ENCODE assay signal across 9 mouse cellular contexts in the genomic region with DNA sequence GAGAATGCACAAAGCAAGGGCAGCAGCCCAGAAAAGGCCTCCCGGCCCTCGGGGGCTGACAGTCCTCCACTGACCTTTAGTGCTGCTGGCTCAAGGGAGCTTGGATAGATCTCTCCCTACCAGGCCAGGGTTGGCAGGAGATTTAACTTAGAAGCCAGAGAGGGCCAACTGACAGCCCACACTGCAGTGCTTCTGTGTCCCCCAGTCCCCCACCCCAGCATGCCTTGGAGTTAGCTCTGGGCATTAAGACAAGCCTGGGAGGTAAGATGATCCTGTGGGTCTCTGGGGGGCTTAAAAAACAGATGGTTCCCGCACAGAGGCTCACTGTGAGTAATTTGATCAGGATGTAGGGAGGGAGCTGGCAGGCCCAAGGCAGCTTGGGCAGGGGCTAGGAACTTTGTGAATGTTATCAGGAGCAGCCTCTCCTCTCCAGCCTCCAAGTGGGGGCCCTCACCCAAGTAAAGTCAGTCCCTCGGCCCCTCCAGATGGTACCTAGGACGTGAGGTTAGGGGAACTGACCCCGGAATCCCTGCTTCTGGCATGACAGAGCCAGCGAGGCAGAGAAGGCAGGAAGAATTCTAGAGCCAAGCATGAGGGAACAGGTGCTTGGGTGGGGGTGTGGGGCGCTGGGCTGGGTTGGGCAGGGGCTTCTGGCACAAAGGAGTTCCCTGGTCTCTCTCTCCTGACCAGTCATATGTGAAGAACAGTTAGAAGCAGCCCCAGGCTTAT. TPM values are rescaled to one million over a fixed set of nuclear protein-coding genes. Genes with fewer than 3 reads are reported as not detected.
A peak's percentile ranks its signal among the peaks of the same experiment; 100 is the strongest.
DNase-seq lines count a peak whose midpoint lies in the region; ATAC-seq lines count a peak whose summit lies in the region.
"Had no signal": no experiment of that assay in that cellular context is flagged by ENCODE, and none has a peak within 500 bp of the region (broad histone marks: within the 10 kb centered on the region; RNA-seq: fewer than 3 reads in every experiment).

No protein-coding gene starts in this region.

- WGBS in forebrain, embryonic 11.5 days: 24% methylated on average over 8 of the region's 8 CpGs
- WGBS in forebrain, embryonic 16.5 days: 16% methylated on average over 8 of the region's 8 CpGs
- 4% methylated on average over 8 of the region's 8 CpGs for whole genome bisulfite sequencing in embryonic facial prominence, embryonic 12.5 days
- 21% methylated on average over 8 of the region's 8 CpGs for WGBS in neural tube, embryonic 11.5 days

- no peaks in the 10 kb centered on the region for H3K9me3 ChIP-seq in forebrain, embryonic 11.5 days (ENCODE audit: control insufficient read depth, low read length)
- H3K9me3 ChIP-seq in forebrain, embryonic 16.5 days (ENCODE audit: control insufficient read depth, low read length): no peaks in the 10 kb centered on the region
- no peaks in the 10 kb centered on the region for H3K9me3 ChIP-seq in embryonic facial prominence, embryonic 12.5 days
- no peaks in the 10 kb centered on the region for H3K9me3 ChIP-seq in neural tube, embryonic 11.5 days (ENCODE audit: control insufficient read depth, low read length)

- no peak overlapping the region for H3K4me3 ChIP-seq in forebrain, embryonic 11.5 days (ENCODE audit: low read depth, low read length)
- H3K4me3 ChIP-seq in forebrain, embryonic 16.5 days (replicated peaks; ENCODE audit: low read length): no peak overlapping the region
- no peak overlapping the region for H3K4me3 ChIP-seq in embryonic facial prominence, embryonic 12.5 days
- no peak overlapping the region for H3K4me3 ChIP-seq in neural tube, embryonic 11.5 days (ENCODE audit: low read depth, low read length)

- H3K4me2 ChIP-seq in forebrain, embryonic 11.5 days (ENCODE audit: low read depth, low read length, severe bottlenecking): no peak overlapping the region
- no peak overlapping the region for H3K4me2 ChIP-seq in forebrain, embryonic 16.5 days (ENCODE audit: low read length)
- peak overlapping the region; percentile 7; the same call in 1 of the 2 replicates for H3K4me2 ChIP-seq in embryonic facial prominence, embryonic 12.5 days (replicated peaks)
- H3K4me2 ChIP-seq in neural tube, embryonic 11.5 days (ENCODE audit: low read depth): no peak overlapping the region

- H3K27ac ChIP-seq in forebrain, embryonic 11.5 days (ENCODE audit: low read depth, low read length): no peak overlapping the region
- H3K27ac ChIP-seq in forebrain, embryonic 16.5 days (ENCODE audit: low read length): no peak overlapping the region
- H3K27ac ChIP-seq in embryonic facial prominence, embryonic 12.5 days: peak overlapping the region; percentile 85
- peak overlapping the region; percentile 42; the same call in 1 of the 2 replicates for H3K27ac ChIP-seq in neural tube, embryonic 11.5 days (ENCODE audit: low read depth, low read length)
- H3K27ac ChIP-seq: liver, embryonic 14.5 days had no signal

- no peaks in the 10 kb centered on the region for H3K36me3 ChIP-seq in forebrain, embryonic 11.5 days (ENCODE audit: control insufficient read depth, insufficient read depth, low read length)
- H3K36me3 ChIP-seq in forebrain, embryonic 16.5 days (ENCODE audit: control insufficient read depth, insufficient read depth): no peaks in the 10 kb centered on the region
- no peaks in the 10 kb centered on the region for H3K36me3 ChIP-seq in embryonic facial prominence, embryonic 12.5 days
- no peaks in the 10 kb centered on the region for H3K36me3 ChIP-seq in neural tube, embryonic 11.5 days (ENCODE audit: control insufficient read depth, insufficient read depth, low read length)

- H3K9ac ChIP-seq in forebrain, embryonic 11.5 days (ENCODE audit: low read length): no peak overlapping the region
- no peak overlapping the region for H3K9ac ChIP-seq in forebrain, embryonic 16.5 days (replicated peaks; ENCODE audit: low read depth, low read length)
- no peak overlapping the region for H3K9ac ChIP-seq in embryonic facial prominence, embryonic 12.5 days
- no peak overlapping the region; the same call in 1 of the 2 replicates for H3K9ac ChIP-seq in neural tube, embryonic 11.5 days (ENCODE audit: low read length)
- H3K9ac ChIP-seq: liver, embryonic 14.5 days had no signal

- 0 out of 2 replicates have a peak, but pooled peaks cover 6% of the 10 kb centered on the region for H3K4me1 ChIP-seq in forebrain, embryonic 11.5 days (replicated peaks; ENCODE audit: control insufficient read depth, insufficient read depth, low read length)
- peaks cover 12% of the 10 kb centered on the region for H3K4me1 ChIP-seq in forebrain, embryonic 16.5 days (replicated peaks; ENCODE audit: control insufficient read depth, insufficient read depth, low read length)
- peaks cover 39% of the 10 kb centered on the region for H3K4me1 ChIP-seq in embryonic facial prominence, embryonic 12.5 days
- peaks cover 9% of the 10 kb centered on the region for H3K4me1 ChIP-seq in neural tube, embryonic 11.5 days (ENCODE audit: control insufficient read depth, insufficient read depth, low read length)

- no peaks in the 10 kb centered on the region; the same call in 1 of the 2 replicates for H3K27me3 ChIP-seq in forebrain, embryonic 11.5 days (ENCODE audit: control insufficient read depth, insufficient read depth, low read length)
- H3K27me3 ChIP-seq in forebrain, embryonic 16.5 days (replicated peaks; ENCODE audit: control insufficient read depth, insufficient read depth, low read length): no peaks in the 10 kb centered on the region
- H3K27me3 ChIP-seq in embryonic facial prominence, embryonic 12.5 days: no peaks in the 10 kb centered on the region
- no peaks in the 10 kb centered on the region for H3K27me3 ChIP-seq in neural tube, embryonic 11.5 days (ENCODE audit: control insufficient read depth, insufficient read depth, low read length)

- peak; percentile 15; the same call in 1 of the 2 replicates for ATAC-seq in forebrain, embryonic 11.5 days (replicated peaks; ENCODE audit: low FRiP score)
- ATAC-seq in forebrain, embryonic 16.5 days: no peak
- peak; percentile 79 for ATAC-seq in embryonic facial prominence, embryonic 12.5 days (ENCODE audit: insufficient number of reproducible peaks, insufficient read depth, low FRiP score, low TSS enrichment)
- 0 out of 2 replicates have a peak, but pooled peaks have one; percentile 5 for ATAC-seq in neural tube, embryonic 11.5 days (ENCODE audit: insufficient read depth, low FRiP score, low TSS enrichment)
- no peak for ATAC-seq in monocyte, adult 5-6 weeks (replicated peaks; ENCODE audit: insufficient number of reproducible peaks, low FRiP score, low TSS enrichment, poor library complexity, severe bottlenecking)
- ATAC-seq in megakaryocyte progenitor cell, adult 5-6 weeks (replicated peaks; ENCODE audit: poor library complexity): no peak

- no peak for DNase-seq in forebrain, embryonic 11.5 days (ENCODE audit: low spot score)
- peak; percentile 51 for DNase-seq in heart, postnatal 4 days
- peak; percentile 43 for DNase-seq in neural tube, embryonic 11.5 days (ENCODE audit: low spot score)
- DNase-seq in spleen, adult 18-20 months: no peak

RNA-seq across cellular contexts. Expression of gene Inka2, which starts 9.9 kb away (rescaled TPM):
- polyA plus RNA-seq in forebrain, embryonic 11.5 days (2014; fragmentation: Nextera tagmentation; extraction: Ambion mirVana): 1.8 and 2.9 TPM in 2 replicates
- 3.2 and 3.9 TPM in 2 replicates for polyA plus RNA-seq in forebrain, embryonic 16.5 days (2015; fragmentation: Nextera tagmentation; extraction: Ambion mirVana)
- 2.5 and 3.1 TPM in 2 replicates for polyA plus RNA-seq in embryonic facial prominence, embryonic 12.5 days (2016; fragmentation: Nextera tagmentation; extraction: Ambion mirVana)
- 10 to 100 TPM; 34.0 to 39.1 TPM for total RNA-seq in heart, postnatal 4 days (2021)
- polyA plus RNA-seq in neural tube, embryonic 11.5 days (2014; fragmentation: Nextera tagmentation; extraction: Ambion mirVana): 1.0 and 1.8 TPM in 2 replicates
- total RNA-seq in monocyte, adult 5-6 weeks (2017): 0.21 to 0.29 TPM in 2 of 3 replicates, not detected in the other
- total RNA-seq in megakaryocyte progenitor cell, adult 5-6 weeks (2015): 0.05 TPM in 1 of 2 replicates, not detected in the other
- 0.17 TPM in 1 of 2 replicates, not detected in the other for total RNA-seq in megakaryocyte progenitor cell, adult 5-6 weeks (2017)

RNA-seq across cellular contexts. Expression of gene Ddx20, which starts 26.9 kb away (rescaled TPM):
- polyA plus RNA-seq in forebrain, embryonic 11.5 days (2014; fragmentation: Nextera tagmentation; extraction: Ambion mirVana): 47.6 and 52.9 TPM in 2 replicates
- 31.6 and 35.3 TPM in 2 replicates for polyA plus RNA-seq in forebrain, embryonic 16.5 days (2015; fragmentation: Nextera tagmentation; extraction: Ambion mirVana)
- polyA plus RNA-seq in embryonic facial prominence, embryonic 12.5 days (2016; fragmentation: Nextera tagmentation; extraction: Ambion mirVana): 44.6 and 45.8 TPM in 2 replicates
- 10 to 100 TPM; 15.6 to 16.9 TPM for total RNA-seq in heart, postnatal 4 days (2021)
- 43.3 and 45.9 TPM in 2 replicates for polyA plus RNA-seq in neural tube, embryonic 11.5 days (2014; fragmentation: Nextera tagmentation; extraction: Ambion mirVana)
- 16.4 to 28.9 TPM (median 20.6 TPM) in 3 replicates for total RNA-seq in monocyte, adult 5-6 weeks (2017)
- 23.4 and 30.4 TPM in 2 replicates for total RNA-seq in megakaryocyte progenitor cell, adult 5-6 weeks (2015)
- total RNA-seq in megakaryocyte progenitor cell, adult 5-6 weeks (2017): 51.9 and 57.7 TPM in 2 replicates

Comparison
In these comparisons a context has a peak if more than half of its experiments do, and no peak if none do; other contexts are left out.
1. ATAC-seq: peak in forebrain, embryonic 11.5 days (single experiment), embryonic facial prominence, embryonic 12.5 days (single experiment) and neural tube, embryonic 11.5 days (single experiment); none in forebrain, embryonic 16.5 days (single experiment), monocyte, adult 5-6 weeks (single experiment) and megakaryocyte progenitor cell, adult 5-6 weeks (single experiment).
2. DNase-seq: peak in heart, postnatal 4 days (single experiment) and neural tube, embryonic 11.5 days (single experiment); none in forebrain, embryonic 11.5 days (single experiment) and spleen, adult 18-20 months (0 of 2).
3. H3K27ac ChIP-seq: peak in embryonic facial prominence, embryonic 12.5 days (single experiment) and neural tube, embryonic 11.5 days (single experiment); none in forebrain, embryonic 11.5 days (single experiment) and forebrain, embryonic 16.5 days (single experiment).